Mouse (Mus musculus) small intestine, adult 2 months (tissue): ENCODE measurements at regions not wholly inside any gene's neighbourhood (a gene's known extent, or its start where the extent isn't known, plus 50 kb on each side); places are given as distances from the start of the nearest gene placed in this dataset.

Experiments
- CTCF ChIP-seq: fragments of 200-500 bp; IDR thresholded peaks from 2 replicates; pipeline ENCODE4 v1.5.1; 2012; ENCODE audit warnings: low read depth, mild to moderate bottlenecking, control low read depth, inconsistent platforms, low read length, moderate library complexity, mixed read lengths; ENCODE audit not compliant: insufficient replicate concordance, insufficient read length; ENCODE audit errors: extremely low read depth
- POLR2A ChIP-seq: fragments of 200-500 bp; IDR thresholded peaks from 2 replicates; pipeline ENCODE4 v1.6.1; 2012; ENCODE audit warnings: low read depth, mild to moderate bottlenecking, control low read depth, inconsistent platforms, low read length, moderate library complexity

GRCm38 (mm10) chr4:142545187-142545586 is 306.0 kb upstream of the Kazn start:
- TF ChIP-seq POLR2A: no peak
- no peak for TF ChIP-seq CTCF
